Mouse (Mus musculus) heart, adult 2 months (tissue): ENCODE data around the gene Nfu1.

ENCODE experiments used
- CTCF ChIP-seq: fragments of 200-600 bp; IDR thresholded peaks from 2 replicates; pipeline ENCODE4 v1.8.1; 2022; ENCODE audit warnings: antibody characterized with exemption, mild to moderate bottlenecking, moderate library complexity
- POLR2A ChIP-seq: fragments of 200-500 bp; IDR thresholded peaks from 2 replicates; pipeline ENCODE4 v1.6.1; 2011; ENCODE audit warnings: mild to moderate bottlenecking, low read depth, low read length, control low read depth; ENCODE audit not compliant: insufficient read depth

DNA sequence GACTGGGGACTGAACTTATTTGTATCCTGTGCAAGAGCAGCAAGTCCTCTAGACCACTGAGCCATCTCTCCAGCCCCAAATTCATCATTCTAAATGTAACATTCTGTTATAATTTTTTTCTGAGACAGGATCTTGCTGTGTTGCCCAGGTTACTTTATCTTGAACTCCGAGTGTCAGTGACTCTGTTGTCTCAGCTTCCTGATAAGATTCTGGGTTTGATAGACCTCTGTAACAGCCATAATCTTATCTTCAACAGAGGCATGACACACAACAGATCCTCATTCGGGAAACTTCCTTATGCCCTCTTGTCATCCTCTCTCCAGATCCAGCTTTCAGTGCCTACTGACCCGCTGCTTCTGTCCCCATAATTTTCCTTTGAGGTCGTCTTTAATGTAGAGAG, 63.7 kb downstream of the Nfu1 start:
- no peak for TF ChIP-seq POLR2A
- no peak for TF ChIP-seq CTCF
